22 mouse cellular contexts compared by ENCODE assay signal in the genomic region with DNA sequence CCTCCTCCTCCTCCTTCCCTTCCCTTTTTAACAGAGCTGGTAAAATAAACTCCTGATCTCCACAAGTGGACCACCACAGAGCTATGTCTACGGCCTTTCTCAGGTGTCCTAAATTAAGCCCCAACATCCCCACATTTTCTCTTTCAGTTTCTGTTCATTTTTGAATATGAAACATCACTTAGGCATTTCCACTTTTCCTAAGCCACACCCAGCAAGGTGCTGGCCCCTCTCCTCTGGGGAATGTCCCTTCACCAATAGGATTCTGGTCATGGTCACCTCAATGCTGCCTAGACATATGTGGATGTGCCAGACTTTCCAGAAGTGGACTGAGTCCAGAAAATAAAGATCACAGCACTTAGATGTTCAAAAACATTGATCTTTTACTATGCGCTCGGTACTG.
A peak's percentile ranks its signal among the peaks of the same experiment; 100 is the strongest.
DNase-seq lines count a peak whose midpoint lies in the region; ATAC-seq and TF ChIP-seq lines count a peak whose summit lies in the region.
"Had no signal": no experiment of that assay in that cellular context is flagged by ENCODE, and none has a peak within 500 bp of the region (broad histone marks: within the 10 kb centered on the region; RNA-seq: fewer than 3 reads in every experiment).

No protein-coding gene starts in this region.

- 95% methylated on average over 3 of the region's 3 CpGs for WGBS in kidney, embryonic 16.5 days

- no peak for TF ChIP-seq CTCF in layer of hippocampus, adult 2 months (conservative IDR thresholded peaks at IDR 0.05)
- no peak for TF ChIP-seq CTCF in CH12.LX (conservative IDR thresholded peaks at IDR 0.05 in 1 of 2, IDR thresholded peaks at IDR 0.05 in 1 of 2; ENCODE audit: low read depth in 2 of 2, low read length in 2 of 2)

- H3K36me3 ChIP-seq in CH12.LX (replicated peaks in 1 of 2; ENCODE audit: control insufficient read depth in 1 of 2, insufficient read depth in 1 of 2, low read length in 1 of 2), result peaks cover 0 to 12% of the 10 kb centered on the region in 2 experiments
- H3K36me3 ChIP-seq in kidney, embryonic 16.5 days (ENCODE audit: insufficient read depth, low read length), result no peaks in the 10 kb centered on the region
- H3K36me3 ChIP-seq: embryonic facial prominence, embryonic 13.5 days; embryonic facial prominence, embryonic 15.5 days; forebrain, embryonic 10.5 days; forebrain, embryonic 12.5 days had no signal

- no peaks in the 10 kb centered on the region for H3K27me3 ChIP-seq in CH12.LX (replicated peaks)
- H3K27me3 ChIP-seq in kidney, embryonic 16.5 days (ENCODE audit: insufficient read depth, low read length), result no peaks in the 10 kb centered on the region
- H3K27me3 ChIP-seq: embryonic facial prominence, embryonic 13.5 days; embryonic facial prominence, embryonic 15.5 days; forebrain, embryonic 12.5 days had no signal

- no peak for TF ChIP-seq RAD21 in CH12.LX (IDR thresholded peaks at IDR 0.05; ENCODE audit: low read depth, low read length)

- dilution Hi-C loops in CH12.LX (cut with MboI; ENCODE audit: extremely low pct_ligation_motif_present, extremely low pct_unique_long_range_greater_than_20kb, low sequenced_read_pairs), result no loop called here

- in situ Hi-C loops in CH12.LX (cut with MboI; ENCODE audit: low pct_ligation_motif_present, low pct_unique_long_range_greater_than_20kb, low sequenced_read_pairs), result no loop called here

- no peak for ATAC-seq in kidney, embryonic 16.5 days (ENCODE audit: low FRiP score, low TSS enrichment)
- ATAC-seq: forebrain, embryonic 14.5 days; forebrain, embryonic 16.5 days had no signal

- H3K4me1 ChIP-seq in CH12.LX (ENCODE audit: control insufficient read depth in 1 of 2, insufficient read depth in 2 of 2), result peaks cover 39 to 88% of the 10 kb centered on the region in 2 experiments
- H3K4me1 ChIP-seq in kidney, embryonic 16.5 days (ENCODE audit: insufficient read depth, low read length), result peaks cover 22% of the 10 kb centered on the region

- H3K79me2 ChIP-seq in CH12.LX (replicated peaks; ENCODE audit: control insufficient read depth, extremely low read depth, insufficient read depth, poor library complexity, severe bottlenecking), result 0 out of 2 replicates have a peak, but pooled peaks cover under 1% of the 10 kb centered on the region

- H3K4me3 ChIP-seq in layer of hippocampus, adult 2 months, result no peak overlapping the region
- H3K4me3 ChIP-seq in CH12.LX (replicated peaks in 1 of 3; ENCODE audit: low read depth in 2 of 3, low read length in 2 of 3, poor library complexity in 1 of 3), result no peak overlapping the region
- H3K4me3 ChIP-seq in kidney, embryonic 16.5 days (ENCODE audit: low read length), result no peak overlapping the region
- H3K4me3 ChIP-seq: embryonic facial prominence, embryonic 13.5 days; embryonic facial prominence, embryonic 15.5 days; erythroblast, embryonic 14.5 days; forebrain, embryonic 10.5 days; forebrain, embryonic 12.5 days had no signal

- no peaks in the 10 kb centered on the region for H3K9me3 ChIP-seq in CH12.LX (replicated peaks; ENCODE audit: low read length)
- no peaks in the 10 kb centered on the region for H3K9me3 ChIP-seq in kidney, embryonic 16.5 days (ENCODE audit: low read length)
- H3K9me3 ChIP-seq: embryonic facial prominence, embryonic 13.5 days; embryonic facial prominence, embryonic 15.5 days; forebrain, embryonic 10.5 days; forebrain, embryonic 12.5 days had no signal

- DNase-seq in layer of hippocampus, adult 2 months (ENCODE audit: low spot score in 2 of 2), result no peak
- DNase-seq in layer of hippocampus, adult 9-11 months, result no peak
- DNase-seq in CH12.LX (ENCODE audit: extremely low read depth), result peak; percentile 47
- DNase-seq in spleen, postnatal 10 days (ENCODE audit: low spot score in 2 of 2), result no peak
- DNase-seq: adrenal gland, adult 2 months; adrenal gland, postnatal 10 days; adrenal gland, postnatal 25 days; cerebellum, adult 11 months; cerebellum, adult 18-20 months; cerebellum, adult 8-10 months; cerebellum, adult 9-11 months; cerebellum, postnatal 14 days; cerebellum, postnatal 36 days; embryo, embryonic 11 days had no signal

- peak overlapping the region; percentile 64 for H3K4me2 ChIP-seq in CH12.LX (ENCODE audit: insufficient read depth, low read depth, poor library complexity, severe bottlenecking)
- H3K4me2 ChIP-seq in kidney, embryonic 16.5 days (replicated peaks; ENCODE audit: low read depth, low read length), result no peak overlapping the region
- H3K4me2 ChIP-seq: embryonic facial prominence, embryonic 13.5 days; embryonic facial prominence, embryonic 15.5 days; forebrain, embryonic 12.5 days had no signal

- peak overlapping the region; percentile 23; the same call in 1 of the 2 replicates for H3K27ac ChIP-seq in layer of hippocampus, adult 2 months
- H3K27ac ChIP-seq in CH12.LX (ENCODE audit: insufficient read depth, low read depth), result peak overlapping the region; percentile 75
- no peak overlapping the region for H3K27ac ChIP-seq in kidney, embryonic 16.5 days (ENCODE audit: low read length)
- H3K27ac ChIP-seq: embryonic facial prominence, embryonic 13.5 days; embryonic facial prominence, embryonic 15.5 days; forebrain, embryonic 10.5 days; forebrain, embryonic 12.5 days had no signal

- H3K9ac ChIP-seq in CH12.LX (ENCODE audit: insufficient read depth, low read depth), result no peak overlapping the region
- H3K9ac ChIP-seq in kidney, embryonic 16.5 days (replicated peaks; ENCODE audit: low read length), result no peak overlapping the region
- H3K9ac ChIP-seq: embryonic facial prominence, embryonic 13.5 days; embryonic facial prominence, embryonic 15.5 days; forebrain, embryonic 12.5 days had no signal

- peak; percentile 73 for TF ChIP-seq EP300 in CH12.LX (IDR thresholded peaks at IDR 0.05; ENCODE audit: low read length)

- TF ChIP-seq POLR2A in CH12.LX (IDR thresholded peaks at IDR 0.05; ENCODE audit: low read depth, low read length), result no peak

TF ChIP-seq in CH12.LX, 34 proteins besides CTCF, POLR2A, EP300 and RAD21:
- peak; percentile 89 for TF ChIP-seq IRF4 (IDR thresholded peaks at IDR 0.05; ENCODE audit: low read depth, low read length)
- TF ChIP-seq NELFE (IDR thresholded peaks at IDR 0.05; ENCODE audit: low read depth, low read length), result no peak
- no peak; the same call in 1 of the 2 replicates for TF ChIP-seq HCFC1 (IDR thresholded peaks at IDR 0.05; ENCODE audit: low read depth, low read length)
- no peak for TF ChIP-seq USF1 (IDR thresholded peaks at IDR 0.05; ENCODE audit: low read depth, low read length)
- no peak for TF ChIP-seq CHD1 (IDR thresholded peaks at IDR 0.05; ENCODE audit: low read depth, low read length)
- TF ChIP-seq SMC3 (IDR thresholded peaks at IDR 0.05; ENCODE audit: low read depth, low read length), result no peak
- TF ChIP-seq ELF1 (IDR thresholded peaks at IDR 0.05; ENCODE audit: low read depth, low read length), result 0 out of 2 replicates have a peak, but pooled peaks have one; percentile 16
- TF ChIP-seq ZKSCAN1 (IDR thresholded peaks at IDR 0.05; ENCODE audit: borderline replicate concordance, low read depth, low read length), result no peak
- TF ChIP-seq MEF2A (IDR thresholded peaks at IDR 0.05; ENCODE audit: borderline replicate concordance, low read depth, low read length), result peak; percentile 90
- no peak for TF ChIP-seq ZC3H11A (IDR thresholded peaks at IDR 0.05; ENCODE audit: low read depth, low read length)
- TF ChIP-seq NRF1 (IDR thresholded peaks at IDR 0.05; ENCODE audit: low read depth, low read length), result no peak
- no peak for TF ChIP-seq ZMIZ1 (IDR thresholded peaks at IDR 0.05; ENCODE audit: low read depth, low read length)
- peak; percentile 57; the same call in 1 of the 2 replicates for TF ChIP-seq BHLHE40 (IDR thresholded peaks at IDR 0.05; ENCODE audit: low read depth, low read length)
- peak; percentile 61 for TF ChIP-seq CHD2 (IDR thresholded peaks at IDR 0.05; ENCODE audit: low read length)
- TF ChIP-seq TCF12 (IDR thresholded peaks at IDR 0.05; ENCODE audit: low read depth, low read length), result peak; percentile 57; the same call in 1 of the 2 replicates
- no peak for TF ChIP-seq JUND (conservative IDR thresholded peaks at IDR 0.05; ENCODE audit: low read depth, low read length)
- no peak for TF ChIP-seq GABPA (IDR thresholded peaks at IDR 0.05; ENCODE audit: insufficient replicate concordance, low read depth, low read length)
- TF ChIP-seq KAT2A (IDR thresholded peaks at IDR 0.05; ENCODE audit: insufficient replicate concordance, low read length), result no peak
- TF ChIP-seq ETS1 (conservative IDR thresholded peaks at IDR 0.05; ENCODE audit: low read depth, low read length), result peak; percentile 76
- no peak for TF ChIP-seq TBP (conservative IDR thresholded peaks at IDR 0.05; ENCODE audit: low read depth, low read length)
- no peak for TF ChIP-seq RCOR1 (conservative IDR thresholded peaks at IDR 0.05; ENCODE audit: low read depth, low read length)
- no peak for TF ChIP-seq SIN3A (IDR thresholded peaks at IDR 0.05; ENCODE audit: low read length)
- peak; percentile 51; the same call in 1 of the 2 replicates for TF ChIP-seq MAZ (IDR thresholded peaks at IDR 0.05; ENCODE audit: low read depth, low read length)
- TF ChIP-seq ZNF384 (IDR thresholded peaks at IDR 0.05; ENCODE audit: low read depth, low read length), result no peak
- no peak for TF ChIP-seq USF2 (conservative IDR thresholded peaks at IDR 0.05; ENCODE audit: low read depth, low read length)
- no peak for TF ChIP-seq UBTF (IDR thresholded peaks at IDR 0.05; ENCODE audit: low read depth, low read length)
- no peak for TF ChIP-seq MAFK (IDR thresholded peaks at IDR 0.05; ENCODE audit: insufficient replicate concordance, low read length)
- no peak for TF ChIP-seq E2F4 (IDR thresholded peaks at IDR 0.05; ENCODE audit: insufficient replicate concordance, low read depth, low read length)
- no peak; the same call in 1 of the 2 replicates for TF ChIP-seq JUN (IDR thresholded peaks at IDR 0.05; ENCODE audit: insufficient read depth, low read depth, low read length)
- no peak for TF ChIP-seq POLR2AphosphoS2 (IDR thresholded peaks at IDR 0.05; ENCODE audit: low read depth, low read length)
- TF ChIP-seq MYC (IDR thresholded peaks at IDR 0.05; ENCODE audit: low read depth, low read length), result no peak
